Mouse (Mus musculus): ENCODE data around the gene Dnajb1.
"Not testable (repeated sequence)": the region's sequence is repeated elsewhere in the genome, so short reads cannot be mapped to it uniquely, and the experiment has no call there.

The Dnajb1 gene

GRCm38 (mm10) chr8:83607661-83608397, at the start of gene Dnajb1, which contains the start of gene Tecr:
Gene Dnajb1, plus strand, starts transcription at chr8:83608193.
Gene Tecr, minus strand, starts transcription at chr8:83607971.
- DNase-seq (ENCODE audit: low read depth, low spot score), result peak; percentile 98

GRCm38 (mm10) chr8:83562669-83563068, 45.3 kb upstream of the Dnajb1 start:
- DNase-seq (ENCODE audit: low read depth, low spot score), result no peak

GRCm38 (mm10) chr8:83563246-83563645, 44.7 kb upstream of the Dnajb1 start:
- DNase-seq (ENCODE audit: low read depth, low spot score), result no peak

GRCm38 (mm10) chr8:83565731-83566375, 42.1 kb upstream of the Dnajb1 start:
- no peak for DNase-seq (ENCODE audit: low read depth, low spot score)

GRCm38 (mm10) chr8:83566469-83567395, 41.3 kb upstream of the Dnajb1 start, which contains the start of gene Ndufb7:
Gene Ndufb7, plus strand, starts transcription at chr8:83566671.
- DNase-seq (ENCODE audit: low read depth, low spot score), result peak; percentile 90

- DNase-seq (ENCODE audit: low read depth, low spot score), result no peak
Measured at GRCm38 (mm10) chr8:83567668-83568067, 40.3 kb upstream of the Dnajb1 start.

GRCm38 (mm10) chr8:83568128-83568527, 39.9 kb upstream of the Dnajb1 start:
- no peak for DNase-seq (ENCODE audit: low read depth, low spot score)

- no peak for DNase-seq (ENCODE audit: low read depth, low spot score)
Measured at GRCm38 (mm10) chr8:83568755-83569154, 39.2 kb upstream of the Dnajb1 start.

GRCm38 (mm10) chr8:83569165-83569564, 38.8 kb upstream of the Dnajb1 start:
- DNase-seq (ENCODE audit: low read depth, low spot score), result no peak

GRCm38 (mm10) chr8:83570272-83571000, 37.6 kb upstream of the Dnajb1 start:
- DNase-seq (ENCODE audit: low read depth, low spot score), result no peak

- DNase-seq (ENCODE audit: low read depth, low spot score), result not testable (repeated sequence)
Measured at GRCm38 (mm10) chr8:83571001-83571340, 37.0 kb upstream of the Dnajb1 start.

GRCm38 (mm10) chr8:83571791-83572190, 36.2 kb upstream of the Dnajb1 start:
- DNase-seq (ENCODE audit: low read depth, low spot score), result no peak

- DNase-seq (ENCODE audit: low read depth, low spot score), result no peak
Measured at GRCm38 (mm10) chr8:83572246-83572812, 35.7 kb upstream of the Dnajb1 start.

GRCm38 (mm10) chr8:83573140-83573875, 34.7 kb upstream of the Dnajb1 start:
- no peak for DNase-seq (ENCODE audit: low read depth, low spot score)

GRCm38 (mm10) chr8:83574631-83575315, 33.2 kb upstream of the Dnajb1 start:
- DNase-seq (ENCODE audit: low read depth, low spot score), result no peak

GRCm38 (mm10) chr8:83575561-83576515, 32.2 kb upstream of the Dnajb1 start:
- no peak for DNase-seq (ENCODE audit: low read depth, low spot score)

GRCm38 (mm10) chr8:83576516-83576895, 31.5 kb upstream of the Dnajb1 start:
- DNase-seq (ENCODE audit: low read depth, low spot score), result no peak

- DNase-seq (ENCODE audit: low read depth, low spot score), result no peak
Measured at GRCm38 (mm10) chr8:83576921-83577320, 31.1 kb upstream of the Dnajb1 start.

- no peak for DNase-seq (ENCODE audit: low read depth, low spot score)
Measured at GRCm38 (mm10) chr8:83577384-83577791, 30.6 kb upstream of the Dnajb1 start.

Data from retina, postnatal 7 days (tissue).